Mouse (Mus musculus) gastrocnemius, postnatal 10 days (tissue): ENCODE measurements around the gene Ltb. TPM values are rescaled to one million over a fixed set of nuclear protein-coding genes. Genes with fewer than 3 reads are reported as not detected.
"Not testable (repeated sequence)": the region's sequence is repeated elsewhere in the genome, so short reads cannot be mapped to it uniquely, and the experiment has no call there.

Experiments
- DNase-seq: peaks from one replicate; pipeline ENCODE4 v3.0.0; 2021; ENCODE audit warnings: mixed read lengths
- total RNA-seq, 2 experiments: library from RNA; stranded (reverse); gene quantifications; 2 replicates each; pipeline ENCODE4 v1.2.3; 2021

Ltb gene
- total RNA-seq, 2 experiments from 2014 or later = 0.68 to 0.75 TPM

- no peak for DNase-seq
Observed at GRCm38 (mm10) chr17:35225456-35225855, 31.2 kb downstream of the Ltb start.

DNA sequence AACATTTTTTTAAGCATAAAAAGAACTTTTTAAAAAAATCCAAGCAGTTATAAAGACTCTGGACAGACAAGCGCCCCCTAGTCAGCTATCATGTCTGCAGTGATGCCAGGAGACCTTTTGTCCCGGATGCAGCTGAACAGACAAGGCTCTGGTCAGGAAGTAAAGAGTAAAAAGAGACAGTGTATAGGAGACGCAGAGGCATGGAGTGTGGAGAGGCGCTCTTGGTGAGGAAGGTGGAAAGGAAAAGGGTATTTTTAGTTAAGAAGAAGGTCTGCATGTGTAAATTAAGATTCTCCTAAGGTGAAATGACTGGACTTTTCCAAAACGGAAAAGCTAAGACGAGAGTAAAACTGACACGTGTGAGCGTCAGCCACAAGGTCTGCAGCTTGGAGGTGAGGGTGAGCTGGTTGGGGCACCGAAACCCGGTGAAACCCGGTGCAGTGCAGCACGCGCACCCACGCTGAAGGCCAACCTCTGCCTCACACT, 32.4 kb downstream of the Ltb start:
- DNase-seq = no peak

DNA sequence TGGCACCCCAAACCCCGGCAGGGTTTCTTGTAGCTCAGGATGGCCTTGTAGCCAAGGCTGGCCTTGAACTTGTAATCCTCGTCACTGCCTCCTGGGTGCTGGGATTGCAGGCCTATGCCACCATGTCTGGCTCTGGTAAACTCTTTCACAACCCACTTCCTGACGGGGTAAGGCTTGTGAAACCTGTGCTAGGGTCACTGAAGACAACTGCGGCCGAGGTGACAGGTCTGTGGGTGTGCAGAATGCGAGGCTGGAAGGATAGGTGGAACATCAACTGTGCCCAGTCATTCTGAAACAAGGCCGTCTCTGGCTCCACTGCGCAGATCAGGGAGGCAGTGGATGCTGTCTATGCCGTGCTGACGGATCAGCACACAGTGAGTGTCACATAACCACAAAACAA, 36.8 kb downstream of the Ltb start:
- no peak for DNase-seq

GRCm38 (mm10) chr17:35232043-35232442, 37.8 kb downstream of the Ltb start:
- peak; percentile 92 for DNase-seq

DNA sequence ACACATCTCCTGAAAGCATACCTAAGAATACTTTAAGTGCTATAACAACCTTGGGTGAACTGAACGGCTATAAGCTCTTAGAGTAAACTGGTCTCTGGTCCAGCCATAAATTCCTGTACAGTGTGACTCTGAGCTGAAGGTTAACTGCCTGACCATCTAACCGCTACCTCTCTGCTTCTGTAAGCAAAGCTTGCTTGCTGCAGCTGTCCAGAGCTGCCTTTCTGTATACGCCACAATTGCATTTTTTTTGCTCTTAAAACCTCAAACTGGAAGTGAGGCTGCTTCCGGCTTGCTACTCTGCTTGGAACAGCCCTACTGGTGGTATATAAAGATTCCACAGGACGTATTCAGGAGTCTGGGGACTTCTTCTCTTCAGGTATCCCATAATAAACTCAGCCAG, 38.4 kb downstream of the Ltb start:
- DNase-seq = no peak

GRCm38 (mm10) chr17:35233114-35233980, 39.1 kb downstream of the Ltb start, which contains the start of gene Atp6v1g2:
Gene Atp6v1g2, plus strand, starts transcription at chr17:35233660.
- no peak for DNase-seq

- not testable (repeated sequence) for DNase-seq
Observed at GRCm38 (mm10) chr17:35234090-35234489, 39.9 kb downstream of the Ltb start.

GRCm38 (mm10) chr17:35234903-35235302, 40.7 kb downstream of the Ltb start:
- no peak for DNase-seq

- peak; percentile 80 for DNase-seq
Observed at GRCm38 (mm10) chr17:35235614-35236389, 41.6 kb downstream of the Ltb start, which contains the start of gene Nfkbil1. Gene Nfkbil1, minus strand, starts transcription at chr17:35235792.

DNA sequence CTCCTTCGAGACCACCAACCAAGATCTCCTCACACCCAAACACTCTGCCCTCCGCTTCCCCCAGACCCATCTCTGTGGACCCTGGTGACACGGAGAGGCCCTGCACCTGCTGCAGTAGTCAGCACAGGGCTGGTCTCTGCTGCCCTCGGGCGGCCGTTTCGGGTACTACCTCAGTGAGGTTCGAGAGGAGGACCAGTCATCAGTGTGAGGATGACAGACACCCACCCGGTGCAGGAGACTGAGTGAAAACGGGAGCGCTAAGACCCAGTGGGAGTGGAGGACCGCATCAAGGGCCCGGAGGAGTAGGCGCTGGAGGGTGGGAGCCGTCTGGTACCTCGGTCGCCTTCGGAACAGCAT, 42.1 kb downstream of the Ltb start:
- DNase-seq = peak; percentile 99

DNA sequence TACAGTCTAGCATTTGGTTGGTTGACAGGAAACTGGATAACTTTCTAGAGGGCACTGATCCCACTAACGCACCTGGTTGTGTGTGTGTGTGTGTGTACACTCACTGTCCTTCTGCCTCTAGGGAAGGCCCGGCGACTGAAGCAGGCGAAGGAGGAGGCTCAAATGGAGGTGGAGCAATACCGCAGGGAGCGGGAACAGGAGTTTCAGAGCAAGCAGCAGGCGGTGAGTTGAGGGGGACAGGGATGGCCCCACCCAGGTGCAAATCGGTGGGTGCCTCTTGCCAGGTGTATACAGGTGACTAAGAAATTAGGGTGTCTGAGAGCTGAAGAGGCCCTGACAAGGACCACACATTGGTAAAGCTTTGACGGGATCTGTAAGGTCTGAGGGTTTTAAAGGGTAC, 42.8 kb downstream of the Ltb start:
- no peak for DNase-seq

DNA sequence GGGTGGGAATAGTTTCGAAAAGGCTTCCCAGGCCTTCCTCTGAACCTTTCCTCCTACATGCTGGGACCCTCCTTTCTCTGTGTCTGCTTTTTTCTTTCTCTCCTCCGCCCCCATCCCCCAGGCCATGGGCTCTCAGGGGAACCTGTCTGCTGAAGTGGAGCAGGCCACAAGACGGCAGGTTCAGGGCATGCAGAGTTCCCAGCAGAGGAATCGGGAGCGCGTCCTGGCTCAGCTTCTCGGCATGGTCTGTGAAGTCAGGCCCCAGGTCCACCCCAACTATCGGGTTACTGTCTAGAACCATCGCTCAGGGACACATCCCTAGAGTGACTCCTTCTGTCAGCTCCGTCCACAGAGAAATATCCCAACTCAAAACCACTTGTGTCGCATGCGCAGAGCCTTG, 43.3 kb downstream of the Ltb start:
- DNase-seq = no peak

- no peak for DNase-seq
Observed at GRCm38 (mm10) chr17:35239700-35240099, 45.5 kb downstream of the Ltb start.

DNA sequence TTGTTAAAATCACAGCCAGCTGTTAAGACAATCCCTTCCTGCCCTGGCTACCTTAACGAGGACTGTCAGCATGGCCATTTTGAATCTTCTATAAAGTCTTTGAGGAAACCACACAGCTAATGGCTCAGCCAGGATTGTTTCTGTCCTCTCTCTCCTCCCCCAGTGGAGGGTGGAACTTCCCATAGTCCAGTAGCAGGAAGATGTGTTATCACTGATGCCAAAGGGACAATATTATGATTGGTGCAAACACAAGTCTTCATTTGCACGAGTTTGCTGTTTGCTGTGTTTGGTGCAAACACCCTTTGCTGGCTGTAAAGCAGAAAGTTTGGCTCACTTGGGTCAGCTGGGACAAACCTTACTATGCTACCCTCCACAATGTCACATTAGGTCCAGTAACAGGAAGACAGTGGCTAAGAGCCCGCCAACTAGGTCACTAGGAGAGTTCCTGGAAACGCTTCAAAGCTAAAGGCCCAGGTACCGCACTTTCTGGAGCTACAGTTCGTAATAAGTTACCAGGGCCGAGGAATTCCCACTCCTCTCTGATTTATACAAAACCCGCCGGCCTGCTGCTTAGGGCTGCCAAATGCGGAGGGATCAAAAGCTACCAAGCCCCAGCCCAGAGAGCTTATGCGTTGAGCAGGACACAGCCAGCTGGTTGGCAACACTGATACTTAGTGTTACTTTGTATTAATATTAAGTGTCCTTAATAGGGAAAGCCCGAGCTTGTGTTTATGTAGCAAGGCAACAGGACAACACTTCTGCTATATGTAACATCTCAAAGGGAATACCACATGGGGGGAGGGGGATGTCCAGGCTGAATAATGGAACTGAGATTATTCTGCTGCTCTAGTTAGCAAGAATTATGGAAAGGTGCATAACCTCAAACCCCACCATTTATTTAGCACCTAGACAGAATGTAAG, 46.4 kb downstream of the Ltb start:
- DNase-seq = no peak

DNA sequence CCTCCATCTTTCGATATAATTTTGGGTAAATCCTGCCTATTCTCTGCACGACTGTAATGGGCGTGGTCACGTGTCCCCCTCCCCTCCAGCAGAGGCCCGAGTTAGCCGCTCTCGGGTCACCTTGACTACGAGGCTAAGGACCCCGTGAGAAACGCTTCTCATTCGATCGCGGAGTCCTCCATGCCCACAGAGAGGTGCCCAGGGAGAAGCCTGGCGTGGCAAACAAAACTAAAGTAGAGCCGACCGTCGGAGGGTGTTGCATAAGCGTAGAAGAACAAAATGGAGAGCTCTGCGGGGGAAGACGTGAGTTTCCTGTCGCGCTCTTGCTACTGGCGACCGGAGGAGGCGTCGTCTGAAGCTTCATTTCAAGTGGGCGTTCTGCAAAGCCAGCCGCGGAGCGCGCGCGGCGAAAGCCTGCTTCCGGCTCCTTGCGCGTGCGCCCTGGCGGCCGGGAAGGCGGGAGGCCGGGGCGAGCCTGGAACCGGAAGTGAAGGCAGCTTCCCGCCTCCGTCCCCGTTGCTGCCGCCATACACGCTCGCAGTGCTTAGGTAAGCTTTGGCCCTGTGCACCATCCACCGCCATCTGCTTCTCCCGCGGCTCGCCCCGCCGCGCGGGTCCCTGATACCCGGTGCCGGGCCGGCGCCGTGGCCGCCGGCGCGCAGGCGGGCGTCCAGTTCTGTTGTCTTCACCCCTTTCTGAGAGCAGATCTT, 47.2 kb downstream of the Ltb start, which contains the start of gene Ddx39b:
Ddx39b (plus strand) TSS at position 442 of the 710 bp plus-strand sequence.
- peak; percentile 94 for DNase-seq

GRCm38 (mm10) chr17:35242015-35242941, 48.0 kb downstream of the Ltb start:
- peak; percentile 70 for DNase-seq

DNA sequence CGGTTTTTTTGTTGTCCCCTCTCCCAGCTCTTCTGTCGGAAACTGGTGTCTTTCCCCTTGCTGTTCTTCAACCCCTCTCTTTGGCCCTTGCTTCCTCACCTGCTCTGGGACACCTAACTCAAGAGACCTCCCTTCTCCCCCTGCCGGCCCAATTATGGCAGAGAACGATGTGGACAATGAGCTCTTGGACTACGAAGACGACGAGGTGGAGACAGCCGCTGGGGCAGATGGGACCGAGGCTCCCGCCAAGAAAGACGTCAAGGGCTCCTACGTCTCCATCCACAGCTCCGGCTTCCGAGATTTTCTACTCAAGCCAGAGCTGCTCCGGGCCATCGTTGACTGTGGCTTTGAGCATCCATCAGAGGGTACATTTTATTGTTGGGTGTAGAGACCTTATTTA, 48.8 kb downstream of the Ltb start:
- DNase-seq = peak; percentile 60

GRCm38 (mm10) chr17:35244999-35245398, 50.8 kb downstream of the Ltb start:
- no peak for DNase-seq
